Mouse (Mus musculus) heart, embryonic 13.5 days (tissue): ENCODE data around the gene Btn2a2. TPM values are rescaled to one million over a fixed set of nuclear protein-coding genes. Genes with fewer than 3 reads are reported as not detected.

Source experiments
- ATAC-seq: fragments of 200-750 bp; cut with Nextera tagmentation; 2 replicates; pipeline ENCODE4 v1.8.0; 2017; ENCODE audit warnings: moderate TSS enrichment; ENCODE audit not compliant: insufficient number of reproducible peaks, low FRiP score, low TSS enrichment; ENCODE audit errors: extremely low read depth
- H3K27ac ChIP-seq: fragments of 300-500 bp; sonication (generic); replicated peaks from 2 replicates; pipeline ENCODE4 v1.5.1; 2015; ENCODE audit warnings: moderate library complexity, mild to moderate bottlenecking, inconsistent platforms
- H3K27me3 ChIP-seq: fragments of 300-500 bp; sonication (generic); replicated peaks from 2 replicates; pipeline ENCODE4 v1.6.1; 2015; ENCODE audit warnings: mild to moderate bottlenecking, inconsistent platforms
- H3K36me3 ChIP-seq: fragments of 300-500 bp; sonication (generic); 2 replicates; pipeline ENCODE4 v1.6.1; 2015; ENCODE audit warnings: mild to moderate bottlenecking, inconsistent platforms
- H3K4me1 ChIP-seq: fragments of 300-500 bp; sonication (generic); 2 replicates; pipeline ENCODE4 v1.6.1; 2015; ENCODE audit warnings: inconsistent platforms
- H3K4me2 ChIP-seq: fragments of 300-500 bp; sonication (generic); 2 replicates; pipeline ENCODE4 v1.6.1; 2015; ENCODE audit warnings: inconsistent platforms, mild to moderate bottlenecking, moderate library complexity
- H3K4me3 ChIP-seq: fragments of 300-500 bp; sonication (generic); 2 replicates; pipeline ENCODE4 v1.5.1; 2015; ENCODE audit warnings: moderate library complexity, mild to moderate bottlenecking, inconsistent platforms
- H3K9ac ChIP-seq: fragments of 300-500 bp; sonication (generic); 2 replicates; pipeline ENCODE4 v1.6.1; 2015; ENCODE audit warnings: inconsistent platforms, mild to moderate bottlenecking, moderate library complexity
- H3K9me3 ChIP-seq: fragments of 300-500 bp; sonication (generic); 2 replicates; pipeline ENCODE4 v1.6.1; 2016; ENCODE audit warnings: inconsistent platforms
- WGBS: fragments of 180-500 bp; shearing (Covaris S2); methylation state at CpG from one replicate; pipeline ENCODE4 v1.1.7; 2015; ENCODE audit warnings: mixed read lengths; 5-methylcytosine and 5-hydroxymethylcytosine counted together
- polyA plus RNA-seq: library from polyadenylated mRNA; unstranded; fragments of >200 nt; fragmentation: Nextera tagmentation; extraction: Ambion mirVana; gene quantifications from 2 replicates; pipeline ENCODE4 v1.2.1, GENCODE M21; 2015

Btn2a2 gene
- polyA plus RNA-seq, 1 experiment from 2014 or later: 0.45 TPM

DNA sequence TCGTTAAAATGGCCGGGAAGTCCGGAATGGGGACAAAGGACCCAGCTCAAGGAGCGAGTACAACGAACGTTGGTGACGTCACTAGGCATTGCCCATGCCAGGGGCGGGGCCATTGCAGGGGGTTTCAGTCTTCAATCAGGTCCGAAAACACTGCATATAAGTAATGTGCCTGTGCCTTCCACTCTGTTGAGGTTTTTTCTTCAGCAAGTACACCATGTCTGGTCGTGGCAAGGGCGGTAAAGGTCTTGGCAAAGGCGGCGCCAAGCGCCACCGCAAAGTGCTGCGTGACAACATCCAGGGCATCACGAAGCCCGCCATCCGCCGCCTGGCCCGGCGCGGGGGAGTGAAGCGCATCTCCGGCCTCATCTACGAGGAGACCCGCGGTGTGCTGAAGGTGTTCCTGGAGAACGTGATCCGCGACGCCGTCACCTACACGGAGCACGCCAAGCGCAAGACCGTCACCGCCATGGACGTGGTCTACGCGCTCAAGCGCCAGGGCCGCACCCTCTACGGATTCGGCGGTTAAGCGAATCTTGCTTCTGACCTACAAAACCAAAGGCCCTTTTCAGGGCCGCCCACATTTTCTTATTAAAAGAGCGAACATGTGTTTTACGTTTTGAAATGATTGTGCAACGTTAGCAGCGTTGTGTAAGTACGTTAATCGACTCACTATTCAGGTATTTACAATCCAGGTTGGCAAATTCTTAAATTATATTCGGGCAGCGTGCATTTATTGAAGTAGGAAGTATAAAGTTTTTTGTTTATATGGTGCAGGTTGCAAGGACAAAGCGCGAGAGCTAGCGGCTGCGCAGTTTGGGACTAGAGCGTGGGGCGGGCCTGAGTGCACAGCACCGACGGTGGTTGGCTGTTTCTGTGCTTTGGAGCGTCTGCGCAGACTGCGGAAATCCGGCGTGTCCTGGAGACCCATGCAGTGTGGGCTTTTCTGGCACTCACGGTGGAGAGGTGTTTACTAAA is 42.5 kb upstream of the Btn2a2 start, which contains the start of gene Hist1h4h:
Gene Hist1h4h (plus strand): TSS at position 150 of the 975 bp plus-strand sequence.
- peak within 1 kb of the TSS; percentile 70 for H3K4me3 ChIP-seq
- under 1% methylated on average over 62 of the region's 70 CpGs for WGBS
- H3K36me3 ChIP-seq: no peaks in the 10 kb centered on the region
- H3K27ac ChIP-seq: peak within 1 kb of the TSS; percentile 99
- peak; percentile 77 for ATAC-seq
- no peaks in the 10 kb centered on the region for H3K27me3 ChIP-seq
- H3K9ac ChIP-seq: peak within 1 kb of the TSS; percentile 92
- no peaks in the 10 kb centered on the region for H3K9me3 ChIP-seq
- peak within 1 kb of the TSS; percentile 81 for H3K4me2 ChIP-seq
- peaks cover 45% of the 10 kb centered on the region for H3K4me1 ChIP-seq

DNA sequence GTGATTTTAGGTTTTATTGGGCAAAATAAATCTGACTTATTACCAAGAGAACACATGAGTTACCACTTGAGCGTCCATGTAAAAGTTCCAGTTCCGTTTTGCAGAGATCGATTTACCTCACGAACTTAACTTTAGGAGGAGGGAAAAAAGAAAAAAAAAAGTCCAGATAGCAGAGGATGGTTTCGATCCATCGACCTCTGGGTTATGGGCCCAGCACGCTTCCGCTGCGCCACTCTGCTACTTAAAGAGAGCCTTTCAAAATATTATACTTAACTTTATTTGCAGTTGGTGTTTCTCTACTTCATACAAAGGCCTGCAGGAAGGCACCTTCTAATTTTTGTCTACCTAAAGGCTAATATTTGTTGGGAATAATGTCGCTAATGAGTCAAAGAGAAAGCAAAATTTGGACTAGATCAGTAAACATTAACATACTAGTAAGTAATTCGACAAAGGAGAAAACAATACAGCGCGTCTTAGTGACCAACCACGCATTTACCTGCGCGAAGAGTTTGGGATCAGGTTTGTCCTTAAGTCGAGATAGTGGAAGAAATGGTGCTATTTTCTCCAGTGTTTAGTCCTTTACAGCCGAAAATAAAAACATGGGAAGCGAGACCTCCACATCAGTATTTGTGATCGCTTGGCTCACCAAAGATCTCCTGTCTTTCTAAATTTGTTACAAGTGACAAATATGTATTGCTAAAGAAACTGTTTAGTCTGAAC is 41.7 kb upstream of the Btn2a2 start:
- Histone ChIP-seq H3K9me3 (no peaks in the 10 kb centered on the region), H3K36me3 (no peaks in the 10 kb centered on the region), H3K4me3 (peak overlapping the region; percentile 70), H3K27me3 (no peaks in the 10 kb centered on the region), H3K9ac (peak overlapping the region; percentile 92), H3K4me1 (peaks cover 43% of the 10 kb centered on the region), H3K27ac (peak overlapping the region; percentile 99), H3K4me2 (peak overlapping the region; percentile 81)
- ATAC-seq: no peak
- WGBS: under 1% methylated on average over 20 of the region's 20 CpGs

DNA sequence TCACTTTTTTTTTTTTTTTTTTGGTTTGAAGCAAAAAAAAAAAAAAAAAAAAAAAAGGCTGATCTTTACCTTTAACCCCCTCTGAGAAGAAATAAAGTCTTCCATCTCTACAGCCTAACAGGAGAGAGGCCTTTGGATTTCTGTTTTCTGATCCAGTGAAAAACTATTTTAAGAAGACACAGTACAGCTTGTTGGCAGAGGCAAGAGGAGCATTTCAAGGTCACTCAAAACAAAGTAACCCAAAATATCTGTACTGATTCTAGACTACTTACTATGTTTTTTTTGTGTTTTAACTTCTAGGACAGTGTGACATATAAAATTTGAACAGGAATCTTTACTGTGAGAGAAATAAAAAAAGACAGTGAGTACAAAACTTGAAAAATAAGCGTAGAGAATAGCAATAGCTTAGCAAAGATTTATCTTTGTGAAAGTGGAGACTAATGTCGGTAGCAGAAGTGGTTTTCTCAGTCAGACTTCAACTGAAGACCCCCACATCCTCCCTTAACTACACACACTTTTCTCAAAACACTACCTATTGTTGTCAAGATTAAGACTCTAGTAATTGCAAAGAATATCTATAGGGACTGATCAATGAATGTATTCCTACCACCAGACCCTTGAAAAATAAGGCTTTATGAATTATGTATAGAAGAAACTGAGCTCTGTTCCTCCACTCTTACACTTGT is 41.0 kb upstream of the Btn2a2 start:
- no peaks in the 10 kb centered on the region for H3K27me3 ChIP-seq
- H3K4me1 ChIP-seq: peaks cover 43% of the 10 kb centered on the region
- no peaks in the 10 kb centered on the region for H3K9me3 ChIP-seq
- H3K36me3 ChIP-seq: no peaks in the 10 kb centered on the region
- H3K4me2 ChIP-seq: peak overlapping the region; percentile 81
- H3K4me3 ChIP-seq: peak overlapping the region; percentile 70
- H3K27ac ChIP-seq: peak overlapping the region; percentile 99
- H3K9ac ChIP-seq: peak overlapping the region; percentile 92
- no peak for ATAC-seq
- 12% methylated on average over 2 of the region's 2 CpGs for WGBS

DNA sequence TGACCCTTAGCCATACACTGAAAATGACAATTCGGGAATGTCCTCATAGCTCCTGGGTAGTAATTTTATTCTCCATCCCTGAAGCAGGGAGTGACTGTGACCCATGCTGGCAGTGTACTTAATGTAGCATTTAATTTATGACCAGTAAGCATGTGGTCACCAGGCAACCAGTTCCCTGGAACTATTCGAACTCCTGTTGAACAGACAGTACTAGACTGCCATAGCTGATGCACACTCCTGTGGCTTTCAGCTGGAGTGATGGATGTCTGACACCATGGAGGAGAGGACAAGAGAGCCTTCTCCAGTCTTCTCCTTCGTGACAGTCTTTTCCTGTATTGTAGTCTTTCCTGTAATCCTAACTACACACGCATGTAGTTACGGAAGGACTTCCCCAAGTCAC is 40.3 kb upstream of the Btn2a2 start:
- Histone ChIP-seq H3K27ac (peak overlapping the region; percentile 99), H3K9me3 (no peaks in the 10 kb centered on the region), H3K4me1 (peaks cover 38% of the 10 kb centered on the region), H3K4me3 (no peak overlapping the region), H3K4me2 (peak overlapping the region; percentile 81), H3K36me3 (no peaks in the 10 kb centered on the region), H3K27me3 (no peaks in the 10 kb centered on the region), H3K9ac (peak overlapping the region; percentile 70)
- WGBS: 84% methylated on average over 5 of the region's 5 CpGs
- ATAC-seq: no peak

DNA sequence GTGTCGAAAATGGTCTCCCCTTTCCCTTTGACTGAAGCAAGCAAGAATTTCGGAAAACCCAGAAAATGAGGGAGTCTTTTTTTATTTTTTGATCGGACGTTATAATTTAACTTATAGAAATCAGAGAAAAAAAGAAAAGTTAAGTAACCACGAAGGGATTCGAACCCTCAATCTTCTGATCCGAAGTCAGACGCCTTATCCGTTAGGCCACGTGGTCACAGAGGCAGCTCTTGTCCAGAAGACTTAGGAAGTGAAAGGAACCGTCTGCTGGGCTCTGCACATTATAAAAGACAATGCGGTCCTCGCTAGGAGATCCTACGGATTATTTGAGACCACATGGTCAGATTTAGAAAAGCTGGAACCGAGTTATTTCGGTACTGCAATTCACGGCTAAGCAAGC is 37.7 kb upstream of the Btn2a2 start:
- Histone ChIP-seq H3K27me3 (no peaks in the 10 kb centered on the region), H3K4me3 (peak overlapping the region; percentile 56)

DNA sequence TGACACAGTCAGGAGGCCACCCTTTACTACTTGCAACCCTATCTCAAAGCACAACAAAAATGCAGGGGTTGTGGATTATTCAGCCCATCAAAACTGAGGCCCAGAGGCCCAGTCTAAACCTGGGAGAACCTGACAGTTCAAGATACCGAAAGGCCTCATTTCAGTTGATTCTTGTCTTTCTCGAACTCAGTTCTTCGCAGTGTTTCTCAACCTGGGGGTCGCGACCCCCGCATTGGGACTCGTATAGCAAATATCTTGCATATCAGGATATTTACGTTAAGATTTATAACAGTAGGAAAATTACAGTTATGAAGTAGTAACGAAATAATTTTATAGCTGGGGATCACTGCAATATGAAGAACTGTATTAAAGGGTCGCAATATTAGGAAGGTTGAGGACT is 37.2 kb upstream of the Btn2a2 start:
- H3K4me1 ChIP-seq: peaks cover 30% of the 10 kb centered on the region
- peak overlapping the region; percentile 78 for H3K9ac ChIP-seq

More for the DNA sequence above, 37.7 kb upstream of the Btn2a2 start:
- no peak for ATAC-seq
- Histone ChIP-seq H3K9ac (peak overlapping the region; percentile 78), H3K36me3 (no peaks in the 10 kb centered on the region), H3K27ac (peak overlapping the region; percentile 63; the same call in 1 of the 2 replicates), H3K4me1 (peaks cover 26% of the 10 kb centered on the region), H3K4me2 (peak overlapping the region; percentile 71), H3K9me3 (no peaks in the 10 kb centered on the region)
- WGBS: under 1% methylated on average over 17 of the region's 17 CpGs

DNA sequence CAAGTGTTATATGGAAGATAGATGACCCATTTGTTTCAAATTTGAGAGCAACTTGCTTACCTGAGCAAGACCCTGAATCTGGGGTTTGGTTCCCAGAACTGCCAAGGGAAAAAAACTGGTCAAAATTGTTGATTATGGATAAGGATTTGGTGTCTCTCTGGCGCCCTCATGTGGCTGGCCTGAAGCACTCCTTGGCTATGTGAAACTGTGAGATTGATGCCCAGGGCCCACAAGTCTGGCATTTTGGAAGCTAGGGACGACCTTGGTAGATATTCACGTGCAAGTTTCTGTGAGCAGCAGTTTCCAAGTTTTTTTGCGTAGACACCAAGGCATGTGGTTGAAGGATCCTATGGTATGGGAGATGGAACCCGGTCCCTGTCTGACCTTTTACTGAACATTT is 36.0 kb upstream of the Btn2a2 start:
- H3K27me3 ChIP-seq: no peaks in the 10 kb centered on the region
- ATAC-seq: no peak; the same call in 1 of the 2 replicates
- H3K36me3 ChIP-seq: no peaks in the 10 kb centered on the region
- no peaks in the 10 kb centered on the region for H3K9me3 ChIP-seq
- H3K27ac ChIP-seq: no peak overlapping the region
- no peak overlapping the region for H3K9ac ChIP-seq
- 13% methylated on average over 5 of the region's 5 CpGs for WGBS
- no peak overlapping the region for H3K4me3 ChIP-seq
- no peak overlapping the region for H3K4me2 ChIP-seq
- H3K4me1 ChIP-seq: peaks cover 31% of the 10 kb centered on the region

More for the DNA sequence above, 37.2 kb upstream of the Btn2a2 start:
- Histone ChIP-seq H3K27ac (no peak overlapping the region), H3K9me3 (no peaks in the 10 kb centered on the region), H3K4me2 (peak overlapping the region; percentile 71), H3K4me3 (peak overlapping the region; percentile 56), H3K27me3 (no peaks in the 10 kb centered on the region), H3K36me3 (no peaks in the 10 kb centered on the region)
- 2% methylated on average over 10 of the region's 10 CpGs for WGBS
- no peak for ATAC-seq

DNA sequence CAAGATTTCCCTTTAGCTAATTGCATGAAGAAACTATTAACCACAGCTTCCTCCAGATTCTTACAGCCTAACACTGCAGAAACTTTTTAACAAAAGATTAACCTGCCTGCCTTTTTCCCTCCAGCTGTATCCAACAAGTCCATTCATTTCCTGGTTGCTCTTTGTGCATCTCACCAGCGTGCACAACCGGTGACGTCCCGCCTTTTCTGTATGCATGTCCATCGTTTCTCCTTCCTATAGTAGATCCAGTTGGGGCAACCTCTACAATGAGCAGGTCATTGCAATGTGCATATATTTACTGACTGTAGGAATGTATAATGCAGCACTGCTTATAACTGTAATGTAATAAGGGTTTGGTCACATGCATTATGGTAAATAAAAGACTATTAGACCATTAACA is 35.3 kb upstream of the Btn2a2 start:
- no peak overlapping the region for H3K4me3 ChIP-seq
- no peak overlapping the region for H3K9ac ChIP-seq
- H3K27me3 ChIP-seq: no peaks in the 10 kb centered on the region
- no peaks in the 10 kb centered on the region for H3K36me3 ChIP-seq
- H3K9me3 ChIP-seq: no peaks in the 10 kb centered on the region
- WGBS: 42% methylated on average over 5 of the region's 5 CpGs
- no peak overlapping the region for H3K27ac ChIP-seq
- no peak overlapping the region for H3K4me2 ChIP-seq
- no peak for ATAC-seq
- peaks cover 28% of the 10 kb centered on the region for H3K4me1 ChIP-seq

DNA sequence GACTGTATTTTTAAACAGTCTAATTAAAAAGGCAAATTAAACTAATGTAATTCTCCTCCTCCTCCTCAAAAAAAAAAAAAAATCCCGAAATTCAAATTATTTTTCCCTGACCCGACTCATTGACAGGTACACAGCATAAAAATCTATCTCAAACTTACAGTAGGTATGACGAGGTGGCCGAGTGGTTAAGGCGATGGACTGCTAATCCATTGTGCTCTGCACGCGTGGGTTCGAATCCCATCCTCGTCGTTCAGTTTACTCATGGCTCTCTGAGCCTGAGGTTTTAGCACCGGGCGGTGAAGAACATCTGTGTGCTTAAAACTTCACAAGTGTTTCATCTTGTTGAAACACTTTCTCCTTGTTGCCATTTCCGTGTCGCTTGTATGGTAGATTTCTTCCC is 33.0 kb upstream of the Btn2a2 start:
- Histone ChIP-seq H3K9me3 (no peaks in the 10 kb centered on the region), H3K9ac (no peak overlapping the region), H3K4me2 (peak overlapping the region; percentile 59), H3K4me3 (peak overlapping the region; percentile 28), H3K27me3 (no peaks in the 10 kb centered on the region), H3K27ac (no peak overlapping the region), H3K36me3 (no peaks in the 10 kb centered on the region), H3K4me1 (peaks cover 17% of the 10 kb centered on the region)
- WGBS: under 1% methylated on average over 14 of the region's 14 CpGs
- no peak for ATAC-seq

DNA sequence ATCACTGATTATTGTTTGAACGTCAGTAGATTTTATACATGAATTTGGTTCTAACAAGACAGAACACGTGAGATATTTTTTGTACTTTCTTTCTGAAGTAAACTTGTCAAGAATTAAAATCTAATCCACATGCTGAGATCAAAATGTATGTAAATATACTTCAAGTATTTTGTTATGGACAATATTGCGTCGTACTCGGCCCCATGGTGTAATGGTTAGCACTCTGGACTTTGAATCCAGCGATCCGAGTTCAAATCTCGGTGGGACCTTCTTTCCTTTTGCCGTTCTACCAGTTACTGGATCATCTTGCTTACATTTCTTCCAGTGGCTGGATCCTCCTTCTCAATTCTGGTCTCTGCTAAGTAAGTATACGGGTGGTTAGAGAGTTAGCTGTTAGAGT is 30.8 kb upstream of the Btn2a2 start:
- peak overlapping the region; percentile 72 for H3K27ac ChIP-seq
- 0 out of 2 replicates have a peak, but pooled peaks have one; percentile 11 for ATAC-seq

DNA sequence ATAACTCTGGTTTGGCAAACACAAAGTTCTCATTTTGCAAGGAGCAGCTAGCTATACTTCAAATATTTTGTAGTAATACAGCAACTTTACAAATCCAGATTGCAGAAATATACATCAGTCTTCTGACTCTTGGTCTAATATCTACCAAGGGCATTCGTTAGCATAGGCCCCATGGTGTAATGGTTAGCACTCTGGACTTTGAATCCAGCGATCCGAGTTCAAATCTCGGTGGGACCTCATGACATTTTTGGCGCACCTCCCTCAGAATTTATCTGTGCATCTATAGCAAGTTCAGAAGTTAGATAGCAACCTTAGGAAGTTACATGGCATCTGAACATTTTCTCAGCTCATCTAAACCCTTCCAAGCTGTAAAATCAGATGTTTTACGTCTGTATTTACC is 30.2 kb upstream of the Btn2a2 start:
- Histone ChIP-seq H3K27ac (peak overlapping the region; percentile 72), H3K36me3 (no peaks in the 10 kb centered on the region), H3K4me2 (peak overlapping the region; percentile 95), H3K4me1 (peaks cover 14% of the 10 kb centered on the region), H3K9ac (peak overlapping the region; percentile 68), H3K4me3 (peak overlapping the region; percentile 67), H3K9me3 (no peaks in the 10 kb centered on the region), H3K27me3 (no peaks in the 10 kb centered on the region)
- ATAC-seq: no peak
- under 1% methylated on average over 6 of the region's 6 CpGs for WGBS

More for the DNA sequence above, 30.8 kb upstream of the Btn2a2 start:
- Histone ChIP-seq H3K9ac (peak overlapping the region; percentile 68), H3K27me3 (no peaks in the 10 kb centered on the region), H3K9me3 (no peaks in the 10 kb centered on the region), H3K4me1 (peaks cover 14% of the 10 kb centered on the region), H3K36me3 (no peaks in the 10 kb centered on the region), H3K4me2 (peak overlapping the region; percentile 95), H3K4me3 (peak overlapping the region; percentile 67)
- WGBS: under 1% methylated on average over 10 of the region's 10 CpGs
